Mouse (Mus musculus) C2C12 (cell line): ENCODE measurements around the gene Car11. TPM values are rescaled to one million over a fixed set of nuclear protein-coding genes. Genes with fewer than 3 reads are reported as not detected.

ENCODE experiments used
- H3K27me3 ChIP-seq: one replicate; pipeline ENCODE4 v1.6.1; 2011; ENCODE audit not compliant: control insufficient read depth, insufficient read depth, insufficient read length
- H3K36me3 ChIP-seq: one replicate; pipeline ENCODE4 v1.6.1; 2011; ENCODE audit not compliant: control insufficient read depth, insufficient read depth
- H3K4me3 ChIP-seq: one replicate; pipeline ENCODE4 v1.5.1; 2011; ENCODE audit warnings: mild to moderate bottlenecking, control low read depth; ENCODE audit not compliant: poor library complexity, insufficient read depth, severe bottlenecking
- H3K79me2 ChIP-seq: one replicate; pipeline ENCODE4 v1.6.1; 2011; ENCODE audit not compliant: control insufficient read depth, insufficient read depth
- H3K79me3 ChIP-seq: one replicate; pipeline ENCODE4 v1.6.1; 2011; ENCODE audit warnings: low read depth, control low read depth
- H3ac ChIP-seq: one replicate; pipeline ENCODE3; 2011; ENCODE audit warnings: low read depth; ENCODE audit not compliant: control insufficient read depth, insufficient read length
- CEBPB ChIP-seq: IDR thresholded peaks from one replicate; pipeline ENCODE4 v1.6.1; 2011; ENCODE audit warnings: low read depth, mild to moderate bottlenecking, control low read depth, moderate library complexity
- CTCF ChIP-seq: IDR thresholded peaks from one replicate; pipeline ENCODE4 v1.5.1; 2011; ENCODE audit not compliant: control insufficient read depth, insufficient read depth, insufficient read length
- FOSL1 ChIP-seq: IDR thresholded peaks from one replicate; pipeline ENCODE4 v1.8.0; 2011; ENCODE audit warnings: mild to moderate bottlenecking, low read length; ENCODE audit not compliant: poor library complexity, insufficient read depth, severe bottlenecking
- MAX ChIP-seq: IDR thresholded peaks from one replicate; pipeline ENCODE4 v1.6.1; 2011; ENCODE audit warnings: mild to moderate bottlenecking, control low read depth
- MYOD1 ChIP-seq: IDR thresholded peaks from one replicate; pipeline ENCODE4 v1.6.1; 2011; ENCODE audit warnings: low read depth; ENCODE audit not compliant: control insufficient read depth, insufficient read length
- MYOG ChIP-seq: IDR thresholded peaks from one replicate; pipeline ENCODE4 v1.6.1; 2011; ENCODE audit not compliant: control insufficient read depth, insufficient read length; ENCODE audit errors: extremely low read depth
- USF1 ChIP-seq: IDR thresholded peaks from one replicate; pipeline ENCODE4 v1.6.1; 2011; ENCODE audit warnings: low read depth, mild to moderate bottlenecking, control low read depth, moderate library complexity
- polyA plus RNA-seq: library from polyadenylated mRNA; unstranded; fragments of >200 nt; fragmentation: generic; extraction: Trizol; gene quantifications from one replicate; pipeline ENCODE4 v1.2.1, GENCODE M21; 2012; ENCODE audit warnings: missing spikeins

Car11 gene
- polyA plus RNA-seq, 1 experiment, result 0.44 TPM

GRCm38 (mm10) chr7:45718331-45718730, 18.7 kb downstream of the Car11 start:
- Histone ChIP-seq H3K4me3 (peak overlapping the region; percentile 71), H3K79me3 (peaks cover 49% of the 10 kb centered on the region), H3K27me3 (no peaks in the 10 kb centered on the region), H3K36me3 (peaks cover 36% of the 10 kb centered on the region), H3ac (peak overlapping the region; percentile 78), H3K79me2 (peaks cover 74% of the 10 kb centered on the region)
- TF ChIP-seq USF1, result no peak
- TF ChIP-seq CTCF, result no peak
- TF ChIP-seq MAX, result no peak
- TF ChIP-seq MYOD1, result no peak
- no peak for TF ChIP-seq MYOG
- TF ChIP-seq FOSL1, result no peak
- TF ChIP-seq CEBPB, result no peak

DNA sequence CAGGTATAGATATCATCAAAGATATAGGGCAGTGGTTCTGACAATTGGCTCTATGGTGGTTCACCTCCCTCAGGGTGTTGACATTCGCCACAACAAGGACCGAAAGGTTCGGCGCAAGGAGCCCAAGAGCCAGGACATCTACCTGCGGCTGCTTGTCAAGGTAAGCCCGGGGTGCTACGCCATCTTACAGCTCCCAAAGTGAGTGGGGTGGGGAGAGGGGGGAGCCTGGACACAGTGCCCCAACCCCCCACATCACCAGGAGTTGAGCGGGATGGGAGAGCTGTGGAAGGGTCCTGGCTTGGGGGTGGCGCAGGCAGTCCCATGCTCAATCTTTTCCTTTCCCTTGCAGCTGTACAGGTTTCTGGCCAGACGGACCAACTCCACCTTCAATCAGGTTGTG, 19.5 kb downstream of the Car11 start:
- peaks cover 69% of the 10 kb centered on the region for H3K79me2 ChIP-seq
- H3K4me3 ChIP-seq, result peak overlapping the region; percentile 71
- H3K36me3 ChIP-seq, result peaks cover 44% of the 10 kb centered on the region
- peaks cover 49% of the 10 kb centered on the region for H3K79me3 ChIP-seq
- no peaks in the 10 kb centered on the region for H3K27me3 ChIP-seq
- peak overlapping the region; percentile 78 for H3ac ChIP-seq
- TF ChIP-seq FOSL1, result no peak
- no peak for TF ChIP-seq MAX
- TF ChIP-seq USF1, result no peak
- no peak for TF ChIP-seq MYOG
- no peak for TF ChIP-seq MYOD1

DNA sequence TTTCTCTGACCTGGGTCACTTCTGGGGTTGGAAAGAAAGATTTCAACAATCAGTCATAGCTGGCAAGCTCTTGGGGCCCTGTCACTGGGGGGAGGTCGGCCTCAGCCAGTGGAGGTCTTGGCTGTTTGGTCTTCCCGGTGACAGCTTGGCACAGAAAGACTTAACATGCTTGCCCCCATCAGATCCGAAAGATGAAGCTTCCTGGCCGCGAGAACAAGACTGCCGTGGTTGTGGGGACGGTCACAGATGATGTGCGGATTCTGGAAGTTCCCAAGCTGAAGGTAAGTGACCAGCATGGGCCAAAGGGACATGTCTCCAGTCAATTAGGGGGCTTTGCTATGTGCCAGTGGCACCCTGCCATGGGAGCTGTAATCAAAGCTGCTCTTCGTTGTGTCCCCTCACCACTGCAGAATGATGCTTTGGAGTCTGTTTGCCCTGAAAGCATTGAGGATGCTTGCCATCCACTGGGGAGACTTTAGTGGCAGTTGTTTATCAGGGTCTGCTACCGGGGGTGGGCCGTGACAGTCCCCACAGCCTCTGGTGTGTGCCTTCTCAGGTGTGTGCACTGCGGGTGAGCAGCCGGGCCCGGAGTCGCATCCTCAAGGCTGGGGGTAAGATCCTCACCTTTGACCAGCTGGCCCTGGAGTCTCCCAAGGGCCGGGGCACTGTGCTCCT, 20.2 kb downstream of the Car11 start:
- Histone ChIP-seq H3K79me2 (peaks cover 66% of the 10 kb centered on the region), H3K79me3 (peaks cover 44% of the 10 kb centered on the region), H3K36me3 (peaks cover 49% of the 10 kb centered on the region), H3ac (peak overlapping the region; percentile 31), H3K4me3 (peak overlapping the region; percentile 71), H3K27me3 (no peaks in the 10 kb centered on the region)
- TF ChIP-seq MYOG, result no peak
- TF ChIP-seq FOSL1, result no peak
- TF ChIP-seq USF1, result no peak
- no peak for TF ChIP-seq MYOD1
- no peak for TF ChIP-seq CTCF
- no peak for TF ChIP-seq CEBPB
- TF ChIP-seq MAX, result no peak

- peaks cover 40% of the 10 kb centered on the region for H3K79me3 ChIP-seq
- TF ChIP-seq MYOD1 (no peak), CEBPB (no peak), CTCF (no peak), USF1 (no peak), MAX (no peak), MYOG (no peak), FOSL1 (no peak)
- H3K36me3 ChIP-seq, result peaks cover 52% of the 10 kb centered on the region
- peaks cover 64% of the 10 kb centered on the region for H3K79me2 ChIP-seq
- H3K27me3 ChIP-seq, result no peaks in the 10 kb centered on the region
- H3ac ChIP-seq, result peak within 1 kb of the TSS; percentile 31
- no peak within 1 kb of the TSS for H3K4me3 ChIP-seq
Observed at GRCm38 (mm10) chr7:45720413-45721233, 21.0 kb downstream of the Car11 start, which contains the start of gene Fam83e. Gene Fam83e (plus strand): TSS chr7:45721212.

DNA sequence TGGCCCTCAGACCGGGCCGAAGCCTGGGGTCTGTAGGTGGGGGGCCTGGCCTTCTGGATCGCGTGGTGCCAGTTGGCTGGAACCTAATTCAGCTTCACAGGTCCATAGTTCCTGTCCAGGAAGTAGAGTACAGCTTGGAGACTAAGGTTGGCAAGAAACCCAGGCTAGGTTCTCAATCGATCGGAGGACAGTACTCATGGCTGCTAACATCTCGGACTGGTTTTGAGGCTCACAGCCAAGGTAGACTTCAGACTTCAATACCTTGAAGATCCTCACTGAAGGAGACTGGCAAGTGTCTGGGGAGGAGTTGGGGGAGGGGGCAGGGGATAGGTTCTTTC, 21.6 kb downstream of the Car11 start:
- Histone ChIP-seq H3ac (no peak overlapping the region), H3K79me3 (peaks cover 39% of the 10 kb centered on the region), H3K4me3 (no peak overlapping the region), H3K27me3 (no peaks in the 10 kb centered on the region), H3K36me3 (peaks cover 54% of the 10 kb centered on the region), H3K79me2 (peaks cover 58% of the 10 kb centered on the region)
- TF ChIP-seq CTCF (no peak), FOSL1 (no peak), USF1 (no peak), MYOG (no peak), MYOD1 (no peak), MAX (no peak), CEBPB (no peak)
